Comparison of ENCODE assay signal across 24 mouse cellular contexts in genomic region chr7:141943444-141943843, GRCm38 (mm10). TPM values are rescaled to one million over a fixed set of nuclear protein-coding genes. Genes with fewer than 3 reads are reported as not detected.
DNase-seq lines count a peak whose midpoint lies in the region; ATAC-seq lines count a peak whose summit lies in the region.
"Had no signal": no experiment of that assay in that cellular context is flagged by ENCODE, and none has a peak within 500 bp of the region (broad histone marks: within the 10 kb centered on the region; RNA-seq: fewer than 3 reads in every experiment).

No protein-coding gene starts in this region.

- H3K27me3 ChIP-seq in hindbrain, embryonic 15.5 days, result no peaks in the 10 kb centered on the region
- no peaks in the 10 kb centered on the region; the same call in 1 of the 2 replicates for H3K27me3 ChIP-seq in hindbrain, embryonic 11.5 days (ENCODE audit: control insufficient read depth, insufficient read depth, low read length)
- H3K27me3 ChIP-seq in neural tube, embryonic 13.5 days, result no peaks in the 10 kb centered on the region
- H3K27me3 ChIP-seq: forebrain, embryonic 15.5 days had no signal

- H3K9ac ChIP-seq in hindbrain, embryonic 15.5 days, result no peak overlapping the region
- no peak overlapping the region for H3K9ac ChIP-seq in hindbrain, embryonic 11.5 days (ENCODE audit: low read depth, low read length)
- no peak overlapping the region for H3K9ac ChIP-seq in neural tube, embryonic 13.5 days
- H3K9ac ChIP-seq: forebrain, embryonic 15.5 days; heart, embryonic 12.5 days; heart, embryonic 15.5 days; hindbrain, embryonic 14.5 days; intestine, embryonic 15.5 days had no signal

- no peaks in the 10 kb centered on the region for H3K9me3 ChIP-seq in hindbrain, embryonic 15.5 days
- H3K9me3 ChIP-seq in hindbrain, embryonic 11.5 days (ENCODE audit: control insufficient read depth, low read length), result no peaks in the 10 kb centered on the region
- no peaks in the 10 kb centered on the region for H3K9me3 ChIP-seq in neural tube, embryonic 13.5 days
- H3K9me3 ChIP-seq: forebrain, embryonic 10.5 days; forebrain, embryonic 15.5 days; G1E; heart, embryonic 12.5 days; heart, embryonic 15.5 days; intestine, embryonic 15.5 days had no signal

- H3K4me3 ChIP-seq in hindbrain, embryonic 15.5 days, result no peak overlapping the region
- no peak overlapping the region for H3K4me3 ChIP-seq in hindbrain, embryonic 11.5 days (ENCODE audit: low read depth, low read length)
- H3K4me3 ChIP-seq in neural tube, embryonic 13.5 days, result no peak overlapping the region
- H3K4me3 ChIP-seq: forebrain, embryonic 10.5 days; forebrain, embryonic 15.5 days; heart, embryonic 12.5 days; heart, embryonic 15.5 days; intestine, embryonic 15.5 days had no signal

- no peak overlapping the region for H3K4me2 ChIP-seq in hindbrain, embryonic 15.5 days
- no peak overlapping the region for H3K4me2 ChIP-seq in hindbrain, embryonic 11.5 days (replicated peaks; ENCODE audit: low read depth, low read length)
- no peak overlapping the region for H3K4me2 ChIP-seq in neural tube, embryonic 13.5 days
- H3K4me2 ChIP-seq: forebrain, embryonic 15.5 days; heart, embryonic 12.5 days; heart, embryonic 15.5 days; hindbrain, embryonic 14.5 days; intestine, embryonic 15.5 days had no signal

- no peak for ATAC-seq in hindbrain, embryonic 15.5 days (ENCODE audit: low FRiP score, low read depth)
- no peak for ATAC-seq in hindbrain, embryonic 11.5 days (ENCODE audit: low FRiP score)
- ATAC-seq in neural tube, embryonic 13.5 days (ENCODE audit: low read depth), result no peak
- ATAC-seq: forebrain, embryonic 15.5 days; intestine, embryonic 15.5 days; Patski had no signal

- H3K36me3 ChIP-seq in hindbrain, embryonic 15.5 days, result no peaks in the 10 kb centered on the region
- no peaks in the 10 kb centered on the region for H3K36me3 ChIP-seq in hindbrain, embryonic 11.5 days (ENCODE audit: control insufficient read depth, insufficient read depth, low read length)
- H3K36me3 ChIP-seq in neural tube, embryonic 13.5 days, result no peaks in the 10 kb centered on the region
- H3K36me3 ChIP-seq: forebrain, embryonic 10.5 days; forebrain, embryonic 15.5 days; G1E; heart, embryonic 12.5 days; heart, embryonic 15.5 days; intestine, embryonic 15.5 days had no signal

- peaks cover 39% of the 10 kb centered on the region for H3K4me1 ChIP-seq in hindbrain, embryonic 15.5 days (replicated peaks)
- H3K4me1 ChIP-seq in hindbrain, embryonic 11.5 days (replicated peaks; ENCODE audit: control insufficient read depth, insufficient read depth, low read length), result peaks cover 3% of the 10 kb centered on the region; the same call in 1 of the 2 replicates
- H3K4me1 ChIP-seq in neural tube, embryonic 13.5 days (replicated peaks), result peaks cover 49% of the 10 kb centered on the region
- H3K4me1 ChIP-seq: heart, embryonic 12.5 days; heart, embryonic 15.5 days; intestine, embryonic 15.5 days had no signal

- 0 out of 2 replicates have a peak overlapping the region, but pooled peaks have one; percentile 5 for H3K27ac ChIP-seq in hindbrain, embryonic 15.5 days (replicated peaks)
- no peak overlapping the region for H3K27ac ChIP-seq in hindbrain, embryonic 11.5 days (ENCODE audit: low read depth, low read length)
- 0 out of 2 replicates have a peak overlapping the region, but pooled peaks have one; percentile 46 for H3K27ac ChIP-seq in neural tube, embryonic 13.5 days (replicated peaks)
- H3K27ac ChIP-seq: forebrain, embryonic 10.5 days; forebrain, embryonic 15.5 days; heart, embryonic 15.5 days; hindbrain, embryonic 14.5 days; intestine, embryonic 15.5 days had no signal

- DNase-seq in cerebellum, postnatal 10 days, result peak; percentile 63 to 67
- no peak for DNase-seq in cerebellum, adult 11 months
- DNase-seq in hindbrain, embryonic 11.5 days (ENCODE audit: low spot score), result no peak
- DNase-seq in layer of hippocampus, adult 9-11 months, result peak; percentile 57
- no peak for DNase-seq in layer of hippocampus, postnatal 36 days
- no peak for DNase-seq in neural tube, embryonic 10.5 days (ENCODE audit: extremely low spot score, low spot score)
- DNase-seq: adrenal gland, postnatal 10 days; B cell, adult 2 months; cerebellum, adult 18-20 months; gastrocnemius, postnatal 25 days; heart, adult 18-20 months; heart, postnatal 10 days; heart, postnatal 36 days; kidney, adult 11 months had no signal

- 51% methylated on average over 5 of the region's 5 CpGs for whole genome bisulfite sequencing in hindbrain, embryonic 15.5 days
- 80% methylated on average over 5 of the region's 5 CpGs for WGBS in hindbrain, embryonic 11.5 days
- WGBS in neural tube, embryonic 13.5 days, result 72% methylated on average over 5 of the region's 5 CpGs

RNA-seq across cellular contexts. Expression of gene Brsk2, which starts 6.1 kb away (rescaled TPM):
- polyA plus RNA-seq in hindbrain, embryonic 15.5 days (2015; fragmentation: Nextera tagmentation; extraction: Ambion mirVana), result 20.6 and 23.1 TPM in 2 replicates
- polyA plus RNA-seq in hindbrain, embryonic 11.5 days (2014; fragmentation: Nextera tagmentation; extraction: Ambion mirVana), result 13.7 and 15.6 TPM in 2 replicates
- 100 to 1,000 TPM; 163 to 178 TPM for total RNA-seq in layer of hippocampus, postnatal 36 days (2021)
- polyA plus RNA-seq in neural tube, embryonic 13.5 days (2015; fragmentation: Nextera tagmentation; extraction: Ambion mirVana), result 20.1 and 20.6 TPM in 2 replicates
- polyA plus RNA-seq: G1E had no signal

RNA-seq across cellular contexts. Expression of gene Tollip, which starts 25.1 kb away (rescaled TPM):
- 75.7 and 80.3 TPM in 2 replicates for polyA plus RNA-seq in hindbrain, embryonic 15.5 days (2015; fragmentation: Nextera tagmentation; extraction: Ambion mirVana)
- polyA plus RNA-seq in hindbrain, embryonic 11.5 days (2014; fragmentation: Nextera tagmentation; extraction: Ambion mirVana), result 53.5 and 65.8 TPM in 2 replicates
- 100 to 1,000 TPM; 121 to 127 TPM for total RNA-seq in layer of hippocampus, postnatal 36 days (2021)
- 66.8 and 68.9 TPM in 2 replicates for polyA plus RNA-seq in neural tube, embryonic 13.5 days (2015; fragmentation: Nextera tagmentation; extraction: Ambion mirVana)

Comparison
In these comparisons a context has a peak if more than half of its experiments do, and no peak if none do; other contexts are left out.
1. DNase-seq: peak in cerebellum, postnatal 10 days (2 of 2) and layer of hippocampus, adult 9-11 months (single experiment); none in cerebellum, adult 11 months (single experiment), hindbrain, embryonic 11.5 days (single experiment), layer of hippocampus, postnatal 36 days (0 of 2) and neural tube, embryonic 10.5 days (single experiment).